Mouse (Mus musculus) cerebellum, adult 2 months (tissue): ENCODE data around the gene Ttc30b.

Experiments
- CTCF ChIP-seq: fragments of 200-500 bp; IDR thresholded peaks from 2 replicates; pipeline ENCODE4 v1.5.1; 2011; ENCODE audit warnings: low read depth, mild to moderate bottlenecking, control low read depth, low read length, moderate library complexity, borderline replicate concordance; ENCODE audit not compliant: insufficient read depth
- POLR2A ChIP-seq: fragments of 200-500 bp; IDR thresholded peaks from 2 replicates; pipeline ENCODE4 v1.6.1; 2011; ENCODE audit warnings: low read length, control low read depth, borderline replicate concordance; ENCODE audit not compliant: insufficient read depth

GRCm38 (mm10) chr2:75983091-75983490, 44.7 kb upstream of the Ttc30b start:
- no peak for TF ChIP-seq CTCF
- no peak for TF ChIP-seq POLR2A
